Mouse (Mus musculus): ENCODE measurements around the gene R3hdm2. TPM values are rescaled to one million over a fixed set of nuclear protein-coding genes. Genes with fewer than 3 reads are reported as not detected.

Gene R3hdm2
- total RNA-seq, 2 experiments from 2014 or later = 89.7 to 129 TPM

DNA sequence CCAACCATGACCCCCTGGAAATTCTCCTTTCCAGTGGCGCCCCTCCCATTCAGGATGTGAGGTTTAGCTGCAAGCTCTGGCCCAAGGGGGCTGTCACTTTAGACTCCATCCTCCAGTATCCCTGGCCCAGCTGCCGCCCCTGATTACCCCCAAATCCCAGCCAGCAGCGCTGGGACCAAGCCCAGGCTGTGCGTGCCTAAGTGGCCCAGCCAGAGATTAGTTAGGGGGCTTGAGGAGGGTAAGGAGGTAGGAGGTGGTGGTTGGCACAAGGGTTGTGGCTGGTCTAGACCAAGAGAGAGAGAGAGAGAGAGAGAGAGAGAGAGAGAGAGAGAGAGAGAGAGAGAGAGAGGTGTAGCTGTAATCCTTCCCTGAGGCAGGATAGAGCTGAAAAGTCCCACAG, 151.4 kb downstream of the R3hdm2 start:
- intact Hi-C loops (cut with DNase I) = no loop called here
- DNase-seq = no peak

DNA sequence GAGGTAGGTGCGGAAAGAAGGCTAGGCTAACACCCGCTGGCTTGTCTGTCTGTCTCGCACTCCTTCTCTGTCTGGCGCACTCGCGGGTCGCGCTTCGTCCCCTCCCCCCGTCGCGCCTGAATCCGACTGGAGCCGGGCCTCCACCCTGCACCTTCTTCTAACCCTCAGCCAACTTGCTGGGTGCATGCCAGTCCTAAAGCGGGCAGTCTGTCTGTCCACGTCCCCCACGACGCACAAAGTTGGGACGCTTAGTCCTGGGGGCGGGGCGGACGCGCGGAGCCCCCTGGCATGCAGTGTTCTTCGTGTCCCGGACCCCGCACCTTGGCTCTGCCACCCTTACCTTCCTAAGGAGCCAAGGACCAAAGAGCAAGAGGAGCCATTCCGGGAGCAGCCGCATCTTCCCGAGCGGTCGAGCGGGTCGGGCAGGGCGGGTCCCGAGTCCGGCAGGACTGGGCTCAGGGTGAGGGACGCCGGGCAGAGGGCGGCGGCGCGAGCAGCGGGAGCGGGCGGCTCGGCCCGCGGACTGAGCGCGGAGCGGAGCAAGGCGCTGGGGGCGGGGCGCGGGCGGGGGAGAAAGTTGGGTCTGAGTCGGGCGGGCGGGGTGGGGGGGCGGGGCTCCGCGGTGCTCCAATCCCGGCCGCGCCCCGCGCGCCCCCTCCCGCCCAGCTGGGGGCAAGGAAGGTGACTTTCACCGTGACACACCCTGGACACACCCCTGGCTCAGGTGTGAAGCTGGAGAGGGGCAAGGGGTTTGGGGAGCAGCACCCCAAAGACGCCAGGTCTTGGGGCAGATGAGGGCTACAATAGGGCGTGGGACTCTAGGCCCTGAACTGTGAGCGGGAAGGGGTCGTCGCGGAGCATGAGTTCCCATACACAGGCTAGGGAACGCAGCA, 154.2 kb downstream of the R3hdm2 start, which contains the start of gene Nxph4:
Gene Nxph4, minus strand, starts transcription at position 524 of the 893 bp plus-strand sequence.
- DNase-seq = no peak
- intact Hi-C loops (cut with DNase I) = no loop called here

DNA sequence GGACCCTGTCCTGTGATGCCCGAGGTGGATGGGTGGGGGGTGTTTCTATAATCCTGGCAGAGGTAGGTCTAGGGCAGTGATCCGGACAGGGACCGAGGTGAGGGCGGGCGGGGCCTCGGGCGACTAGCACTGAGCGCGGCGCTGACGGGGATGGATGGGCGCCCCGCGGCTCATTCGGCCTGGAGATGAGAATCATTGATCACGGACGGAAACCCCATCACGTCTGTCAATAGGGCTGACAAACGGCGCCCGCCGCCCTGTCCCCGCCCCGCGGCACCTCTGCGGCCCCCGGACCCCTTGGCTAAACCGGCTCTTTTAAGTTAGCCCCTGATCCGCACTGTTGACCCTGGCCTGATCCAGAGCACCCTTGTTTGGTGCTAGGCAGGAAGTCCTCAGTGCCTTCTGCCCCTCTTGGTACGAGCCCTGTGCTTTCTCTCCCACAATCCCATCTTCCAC, 154.8 kb downstream of the R3hdm2 start:
- DNase-seq = no peak
- intact Hi-C loops (cut with DNase I) = no loop called here

DNA sequence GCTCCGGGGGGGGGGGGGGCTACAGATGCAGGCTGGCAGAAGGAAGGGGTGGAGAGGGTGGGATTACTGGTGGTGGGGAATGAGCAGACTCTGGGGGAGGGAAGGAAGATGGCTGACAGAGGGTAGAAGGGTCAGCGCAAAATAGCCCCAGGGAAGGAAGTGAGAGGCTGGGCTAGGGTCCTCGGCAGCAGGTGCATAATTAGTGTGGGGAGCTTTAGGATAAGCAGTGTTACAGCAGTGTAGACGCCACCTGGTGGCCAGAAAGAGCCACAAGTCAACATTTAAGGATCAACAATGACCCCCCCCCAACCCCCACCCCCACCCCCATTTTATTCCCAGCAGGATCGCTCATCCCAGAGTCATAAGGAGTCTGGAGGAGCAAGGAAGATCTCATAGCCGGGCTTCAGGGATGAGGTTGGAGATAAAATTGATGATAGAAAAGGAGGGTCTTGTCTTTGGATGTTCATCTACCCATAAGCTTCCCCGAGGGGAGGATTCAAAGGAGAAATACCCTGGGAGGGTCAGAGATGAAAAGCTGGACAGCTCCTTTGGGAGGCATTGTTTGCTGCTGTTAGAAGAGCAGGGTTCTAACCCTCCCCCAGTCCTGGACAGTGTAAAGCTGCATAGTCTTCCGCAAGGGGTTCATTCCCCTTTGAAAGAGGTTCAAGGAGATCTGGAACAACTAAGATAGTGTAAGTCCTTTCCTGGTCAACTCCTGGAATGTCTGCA, 156.6 kb downstream of the R3hdm2 start:
- no peak for DNase-seq
- intact Hi-C loops (cut with DNase I) = loop anchor here (1.0 to 2.0 kb wide), 2 partner anchors 23 to 56 kb away; no protein-coding TSS in a partner anchor

DNA sequence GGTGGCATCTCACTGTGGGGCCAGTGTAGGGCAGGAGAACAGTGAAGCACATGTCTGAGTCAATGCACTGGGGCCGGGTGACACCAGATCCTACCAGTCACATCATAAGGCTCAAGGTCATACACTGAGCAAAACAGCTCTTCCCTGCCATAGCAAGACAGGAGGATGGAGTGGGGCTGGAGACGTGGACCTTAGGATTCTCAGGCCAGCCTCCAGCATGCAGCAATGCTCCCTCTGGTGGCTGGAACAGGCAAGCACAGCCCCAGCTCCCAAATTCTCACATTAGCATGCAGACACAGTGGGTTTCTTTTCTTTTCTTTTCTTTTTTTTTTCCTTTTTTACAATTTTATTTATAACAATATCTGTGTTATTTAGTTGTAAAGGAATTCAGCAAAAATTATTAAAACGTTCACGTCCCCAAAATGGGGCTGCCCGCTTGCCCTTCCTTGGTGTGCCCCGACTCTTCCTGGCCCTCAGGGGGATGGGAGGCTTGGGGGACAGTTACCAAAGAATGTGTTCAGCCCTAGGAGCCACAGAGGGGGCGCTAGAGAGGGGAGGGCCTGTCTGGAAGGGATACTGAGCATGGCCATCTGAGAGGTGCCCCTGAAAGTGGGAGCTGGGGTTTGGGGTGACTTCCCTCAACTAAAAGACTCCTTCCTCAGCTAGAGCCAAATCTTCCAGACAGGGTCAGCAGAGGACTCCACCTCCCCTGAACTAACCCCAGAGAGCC, 157.9 kb downstream of the R3hdm2 start:
- peak; percentile 72 to 78 for DNase-seq
- intact Hi-C loops (cut with DNase I) = loop anchor here (2.0 kb wide), 1 partner anchor 57 kb away; no protein-coding TSS in a partner anchor

DNA sequence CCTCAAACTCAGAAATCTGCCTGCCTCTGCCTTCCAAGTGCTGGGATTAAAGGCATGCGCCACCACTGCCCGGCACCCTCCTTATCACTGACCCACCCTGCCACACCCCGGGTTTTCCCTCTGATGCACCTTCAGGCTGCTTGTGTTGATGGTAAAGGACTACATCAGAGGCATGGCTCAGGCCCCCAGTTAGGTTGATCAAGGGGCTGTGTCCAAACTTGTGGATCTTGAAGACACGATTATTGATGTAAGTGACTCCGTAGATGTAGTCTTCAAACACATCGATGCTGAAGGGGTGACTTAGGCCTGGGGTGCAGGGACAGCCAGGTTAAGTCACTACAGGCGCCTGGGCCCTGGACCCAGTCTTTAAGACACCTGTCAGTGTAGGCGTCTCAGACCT, 161.4 kb downstream of the R3hdm2 start:
- intact Hi-C loops (cut with DNase I) = no loop called here
- no peak for DNase-seq

DNA sequence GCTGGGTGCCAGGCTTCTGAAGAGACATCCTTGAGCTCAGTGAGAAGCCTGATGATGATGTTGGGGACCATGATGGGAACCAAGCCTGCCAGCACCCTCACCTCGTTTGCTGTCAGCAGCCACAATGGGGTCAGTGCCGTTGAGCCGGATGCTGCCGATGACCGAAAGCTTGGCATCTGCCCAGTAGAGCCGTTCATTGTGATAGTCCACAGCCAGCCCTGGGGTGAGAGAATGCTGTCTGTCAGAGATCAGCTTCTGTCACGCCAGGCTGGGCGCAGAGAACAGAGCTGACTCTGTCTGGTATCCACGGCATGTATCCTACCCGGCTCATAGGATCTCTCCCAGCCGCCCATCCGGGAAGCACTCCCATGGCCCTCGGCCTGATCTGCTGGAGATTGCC, 162.0 kb downstream of the R3hdm2 start:
- intact Hi-C loops (cut with DNase I) = no loop called here
- no peak for DNase-seq

DNA sequence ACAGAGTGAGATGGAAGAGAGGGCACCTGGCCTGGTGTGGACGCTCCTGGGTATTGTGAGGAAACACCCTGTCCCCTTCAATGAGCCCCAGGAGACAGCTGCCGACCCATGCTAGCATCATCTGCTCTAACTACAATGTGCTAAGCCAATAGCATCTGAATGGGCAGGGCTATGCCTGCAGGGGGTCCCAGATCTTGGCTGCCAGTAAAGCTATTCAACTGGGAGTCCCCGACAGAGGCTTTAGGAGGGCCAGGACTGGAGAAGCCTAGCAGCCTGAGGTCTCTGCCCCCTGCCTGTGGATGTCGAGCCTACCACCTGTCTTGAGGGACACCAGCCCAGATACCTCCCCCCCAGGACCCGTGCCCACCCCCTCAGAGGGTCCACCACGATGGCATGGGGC, 162.6 kb downstream of the R3hdm2 start:
- intact Hi-C loops (cut with DNase I) = no loop called here

DNA sequence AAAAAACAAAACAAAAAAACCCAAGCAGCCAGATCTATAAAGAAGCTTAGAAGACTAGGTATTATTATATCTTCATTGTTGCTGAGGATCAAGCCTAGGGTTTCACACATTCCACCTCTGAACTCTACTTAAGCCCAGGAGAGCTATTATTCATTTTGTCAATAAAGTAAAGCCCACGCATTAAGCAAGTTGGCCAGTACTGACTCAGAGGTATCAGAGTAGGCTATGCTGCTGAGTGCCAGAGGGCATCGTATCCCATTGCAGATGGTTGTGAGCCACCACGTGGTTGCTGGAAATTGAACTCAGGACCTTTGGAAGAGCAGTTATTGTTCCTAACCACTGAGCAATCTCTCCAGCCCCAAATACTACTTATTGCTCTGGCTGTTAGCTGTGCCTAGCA, 163.8 kb downstream of the R3hdm2 start:
- DNase-seq = no peak
- intact Hi-C loops (cut with DNase I) = no loop called here

More for the DNA sequence above, 162.6 kb downstream of the R3hdm2 start:
- no peak for DNase-seq

DNA sequence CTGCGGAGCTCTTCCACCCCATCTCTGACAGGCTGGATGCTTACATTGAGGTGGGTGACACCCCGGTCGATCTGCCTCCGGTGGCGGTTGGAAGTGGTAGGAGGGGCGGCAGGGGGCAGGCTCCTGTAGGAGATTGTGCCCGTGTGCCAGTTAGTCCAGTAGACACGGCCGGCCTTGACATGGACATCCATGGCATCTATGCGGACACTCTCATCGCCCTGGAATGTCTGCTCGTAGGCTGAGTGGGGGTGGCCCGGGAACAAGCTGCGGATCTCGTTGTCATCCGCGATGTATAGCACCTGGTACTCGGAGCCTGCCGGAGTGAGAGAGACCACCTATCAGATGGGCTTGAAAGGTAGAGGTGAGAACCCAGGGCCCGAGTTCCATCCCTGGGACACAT, 164.2 kb downstream of the R3hdm2 start:
- no peak for DNase-seq
- intact Hi-C loops (cut with DNase I) = no loop called here

DNA sequence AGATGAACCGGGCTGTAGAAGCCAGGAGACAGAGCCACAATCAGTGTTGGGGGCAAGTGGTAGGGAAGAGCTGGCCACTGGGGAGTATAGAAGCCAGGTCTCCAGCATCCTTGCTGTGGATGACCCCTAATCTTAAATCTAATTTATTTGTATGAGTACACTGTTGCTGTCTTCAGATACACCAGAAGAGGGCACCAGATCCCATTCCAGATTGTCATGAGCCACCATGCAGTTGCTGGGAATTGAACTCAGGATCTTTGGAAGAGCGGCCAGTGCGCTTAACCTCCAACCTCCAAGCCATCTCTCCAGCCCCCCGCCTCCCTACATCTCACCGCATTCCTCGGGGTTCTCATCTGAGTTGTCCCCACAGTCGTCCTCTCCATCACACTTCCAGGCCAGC, 166.4 kb downstream of the R3hdm2 start:
- DNase-seq = no peak
- intact Hi-C loops (cut with DNase I) = no loop called here

DNA sequence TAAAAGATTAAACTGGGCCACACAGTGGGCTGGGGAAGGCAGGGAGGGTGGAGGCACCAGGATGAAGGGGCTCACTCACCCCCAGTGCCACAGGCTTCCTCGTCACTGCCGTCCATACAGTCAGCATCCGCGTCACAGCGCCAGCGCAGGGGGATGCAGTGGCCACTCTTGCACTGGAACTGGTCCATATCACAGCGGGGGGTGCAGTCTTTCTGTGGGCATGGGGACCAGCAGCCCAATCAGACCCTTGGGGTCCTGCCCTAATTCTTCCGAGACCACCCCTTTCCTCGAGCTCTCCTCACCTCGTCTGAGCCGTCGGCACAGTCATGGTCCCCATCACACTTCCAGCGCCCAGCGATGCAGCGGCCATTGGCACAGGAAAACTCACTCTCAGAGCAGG, 168.1 kb downstream of the R3hdm2 start:
- DNase-seq = no peak
- intact Hi-C loops (cut with DNase I) = no loop called here

Other genes starting within 250 kb of the R3hdm2 start
- 1 to 10 TPM in 1 of 2 experiments, under 1 TPM in 1; 0.69 to 1.0 TPM for gene B4galnt1, start 215.1 kb upstream of the R3hdm2 start, total RNA-seq (2021)
- gene Slc26a10, start 199.7 kb upstream of the R3hdm2 start, total RNA-seq (2021) = 1 to 10 TPM; 4.8 to 5.1 TPM
- gene Arhgef25, start 190.2 kb upstream of the R3hdm2 start, total RNA-seq (2021) = 1 to 10 TPM; 8.3 to 9.4 TPM
- gene Dtx3, start 184.6 kb upstream of the R3hdm2 start, total RNA-seq (2021) = 10 to 100 TPM; 21.2 to 24.6 TPM
- gene Pip4k2c, start 168.7 kb upstream of the R3hdm2 start, total RNA-seq (2021) = 1 to 10 TPM; 5.6 to 6.1 TPM
- gene Kif5a, start 117.0 kb upstream of the R3hdm2 start, total RNA-seq (2021) = under 1 TPM; 0.20 to 0.66 TPM
- 10 to 100 TPM; 86.8 to 91.8 TPM for gene Dctn2, start 114.0 kb upstream of the R3hdm2 start, total RNA-seq (2021)
- 10 to 100 TPM; 11.5 to 17.1 TPM for gene Mbd6, start 91.3 kb upstream of the R3hdm2 start, total RNA-seq (2021)
- 10 to 100 TPM; 54.1 to 56.1 TPM for gene Mars, start 68.5 kb upstream of the R3hdm2 start, total RNA-seq (2021)
- 1 to 10 TPM in 1 of 2 experiments, under 1 TPM in 1; 0.96 to 1.3 TPM for gene Arhgap9, start 58.4 kb upstream of the R3hdm2 start, total RNA-seq (2021)
- 1 to 10 TPM; 1.0 to 1.5 TPM for gene Gli1, start 38.4 kb upstream of the R3hdm2 start, total RNA-seq (2021)
- gene Inhbe, start 25.9 kb upstream of the R3hdm2 start, total RNA-seq (2021) = not detected
- gene Inhbc, start 9.9 kb upstream of the R3hdm2 start, total RNA-seq (2021) = not detected
- gene Stac3, start 121.4 kb downstream of the R3hdm2 start, total RNA-seq (2021) = 100 to 1,000 TPM; 342 to 376 TPM
- gene Ndufa4l2, start 134.6 kb downstream of the R3hdm2 start, total RNA-seq (2021) = 10 to 100 TPM; 11.0 to 11.3 TPM
- 10 to 100 TPM; 23.4 to 26.4 TPM for gene Shmt2, start 142.1 kb downstream of the R3hdm2 start, total RNA-seq (2021)
- gene Nxph4, start 154.2 kb downstream of the R3hdm2 start, total RNA-seq (2021) = under 1 TPM; 0.20 TPM
- 10 to 100 TPM; 48.6 to 49.1 TPM for gene Lrp1, start 240.8 kb downstream of the R3hdm2 start, total RNA-seq (2021)